Mouse (Mus musculus) kidney, postnatal 10 days (tissue): ENCODE measurements around the gene Trp53tg5.
A peak's percentile ranks its signal among the peaks of the same experiment; 100 is the strongest.

Source experiments
- DNase-seq: peaks from one replicate; pipeline ENCODE4 v3.0.0; 2021; ENCODE audit warnings: mixed read lengths

Trp53tg5 gene

GRCm38 (mm10) chr2:164448140-164448539, 25.4 kb downstream of the Trp53tg5 start:
- no peak for DNase-seq

GRCm38 (mm10) chr2:164446086-164446469, 27.4 kb downstream of the Trp53tg5 start:
- no peak for DNase-seq

- no peak for DNase-seq
These were observed 28.0 kb downstream of the Trp53tg5 start for GRCm38 (mm10) chr2:164445399-164446085.

- DNase-seq, result no peak
These were observed 28.8 kb downstream of the Trp53tg5 start for GRCm38 (mm10) chr2:164444701-164445100.

GRCm38 (mm10) chr2:164443460-164444000, 30.0 kb downstream of the Trp53tg5 start, which contains the start of gene Sdc4:
Gene Sdc4 (minus strand): TSS chr2:164443887.
- DNase-seq, result peak; percentile 42

- peak; percentile 94 for DNase-seq
These were observed 30.5 kb downstream of the Trp53tg5 start for GRCm38 (mm10) chr2:164443051-164443437.

GRCm38 (mm10) chr2:164442315-164443050, 31.0 kb downstream of the Trp53tg5 start:
- peak; percentile 67 for DNase-seq

- DNase-seq, result no peak
These were observed 31.8 kb downstream of the Trp53tg5 start for GRCm38 (mm10) chr2:164441731-164442130.

- DNase-seq, result peak; percentile 60
These were observed 32.4 kb downstream of the Trp53tg5 start for GRCm38 (mm10) chr2:164441155-164441554.

- peak; percentile 57 for DNase-seq
These were observed 33.2 kb downstream of the Trp53tg5 start for GRCm38 (mm10) chr2:164440314-164440713.

- no peak for DNase-seq
These were observed 34.5 kb downstream of the Trp53tg5 start for GRCm38 (mm10) chr2:164439001-164439421.

- DNase-seq, result no peak
These were observed 35.3 kb downstream of the Trp53tg5 start for GRCm38 (mm10) chr2:164438257-164438656.

- DNase-seq, result peak; percentile 67
These were observed 35.8 kb downstream of the Trp53tg5 start for GRCm38 (mm10) chr2:164437710-164438109.

GRCm38 (mm10) chr2:164436961-164437360, 36.6 kb downstream of the Trp53tg5 start:
- DNase-seq, result peak; percentile 78

- no peak for DNase-seq
These were observed 37.2 kb downstream of the Trp53tg5 start for GRCm38 (mm10) chr2:164436215-164436913.

- DNase-seq, result no peak
These were observed 38.1 kb downstream of the Trp53tg5 start for GRCm38 (mm10) chr2:164435216-164436090.

- DNase-seq, result peak; percentile 42
These were observed 38.8 kb downstream of the Trp53tg5 start for GRCm38 (mm10) chr2:164434681-164435080.

- no peak for DNase-seq
These were observed 40.1 kb downstream of the Trp53tg5 start for GRCm38 (mm10) chr2:164433278-164433895.

GRCm38 (mm10) chr2:164432541-164433191, 40.9 kb downstream of the Trp53tg5 start:
- peak; percentile 62 for DNase-seq

- peak; percentile 60 for DNase-seq
These were observed 41.7 kb downstream of the Trp53tg5 start for GRCm38 (mm10) chr2:164431676-164432465.
